Mouse (Mus musculus) embryonic facial prominence, embryonic 14.5 days (tissue): Measurements from ENCODE around the gene Zfyve28. TPM values are rescaled to one million over a fixed set of nuclear protein-coding genes. Genes with fewer than 3 reads are reported as not detected.

Experiments
- ATAC-seq: fragments of 200-750 bp; cut with Nextera tagmentation; 2 replicates; pipeline ENCODE4 v1.8.0; 2017; ENCODE audit warnings: low read depth, moderate number of reproducible peaks, moderate TSS enrichment
- DNase-seq: peaks from one replicate; pipeline ENCODE4 v3.0.0-alpha.2; 2015; ENCODE audit warnings: low spot score
- H3K27ac ChIP-seq: fragments of 300-500 bp; sonication (generic); replicated peaks from 2 replicates; pipeline ENCODE4 v1.5.1; 2014; ENCODE audit warnings: low read depth, mild to moderate bottlenecking, low read length, moderate library complexity
- H3K27me3 ChIP-seq: fragments of 300-500 bp; sonication (generic); replicated peaks from 2 replicates; pipeline ENCODE4 v1.6.1; 2014; ENCODE audit warnings: low read length; ENCODE audit not compliant: control insufficient read depth, insufficient read depth
- H3K36me3 ChIP-seq: fragments of 300-500 bp; sonication (generic); 2 replicates; pipeline ENCODE4 v1.6.1; 2014; ENCODE audit warnings: low read length, mixed read lengths; ENCODE audit not compliant: control insufficient read depth, insufficient read depth
- H3K4me1 ChIP-seq: fragments of 300-500 bp; sonication (generic); 2 replicates; pipeline ENCODE4 v1.6.1; 2014; ENCODE audit warnings: antibody characterized with exemption, low read length; ENCODE audit not compliant: control insufficient read depth, insufficient read depth
- H3K4me2 ChIP-seq: fragments of 300-500 bp; sonication (generic); 2 replicates; pipeline ENCODE4 v1.6.1; 2014; ENCODE audit warnings: low read depth, mild to moderate bottlenecking, low read length, moderate library complexity, mixed read lengths
- H3K4me3 ChIP-seq: fragments of 300-500 bp; sonication (generic); 2 replicates; pipeline ENCODE4 v1.5.1; 2014; ENCODE audit warnings: low read depth, mild to moderate bottlenecking, low read length
- H3K9ac ChIP-seq: fragments of 300-500 bp; sonication (generic); 2 replicates; pipeline ENCODE4 v1.6.1; 2014; ENCODE audit warnings: low read depth, mild to moderate bottlenecking, low read length, moderate library complexity, mixed read lengths
- H3K9me3 ChIP-seq: fragments of 300-500 bp; sonication (generic); 2 replicates; pipeline ENCODE4 v1.6.1; 2016; ENCODE audit warnings: low read length; ENCODE audit not compliant: control insufficient read depth
- WGBS: fragments of 180-500 bp; shearing (Covaris S2); extraction: QIAGEN DNeasy Blood & Tissue Kit; methylation state at CpG from one replicate; pipeline ENCODE4 v1.1.7; 2014; 5-methylcytosine and 5-hydroxymethylcytosine counted together
- polyA plus RNA-seq: library from polyadenylated mRNA; unstranded; fragments of >200 nt; fragmentation: Nextera tagmentation; extraction: Ambion mirVana; gene quantifications from 2 replicates; pipeline ENCODE4 v1.2.1, GENCODE M21; 2014

Gene Zfyve28
- polyA plus RNA-seq, 1 experiment from 2014 or later, result 1.7 TPM

- H3K9ac ChIP-seq, result no peak overlapping the region
- H3K9me3 ChIP-seq, result no peaks in the 10 kb centered on the region
- ATAC-seq (no peak), DNase-seq (no peak)
- no peak overlapping the region for H3K27ac ChIP-seq
- H3K36me3 ChIP-seq, result no peaks in the 10 kb centered on the region
- WGBS, result 85% methylated on average over 5 of the region's 6 CpGs
- no peak overlapping the region for H3K4me2 ChIP-seq
- no peaks in the 10 kb centered on the region for H3K4me1 ChIP-seq
- no peaks in the 10 kb centered on the region for H3K27me3 ChIP-seq
- H3K4me3 ChIP-seq, result no peak overlapping the region
Measured at GRCm38 (mm10) chr5:34233221-34233515, 55.1 kb downstream of the Zfyve28 start.

- no peak overlapping the region for H3K4me2 ChIP-seq
- no peaks in the 10 kb centered on the region for H3K36me3 ChIP-seq
- no peak overlapping the region for H3K27ac ChIP-seq
- no peaks in the 10 kb centered on the region for H3K27me3 ChIP-seq
- WGBS, result 68% methylated on average over 7 of the region's 8 CpGs
- no peak overlapping the region for H3K4me3 ChIP-seq
- no peak overlapping the region for H3K9ac ChIP-seq
- ATAC-seq (no peak), DNase-seq (no peak)
- no peaks in the 10 kb centered on the region for H3K4me1 ChIP-seq
- H3K9me3 ChIP-seq, result no peaks in the 10 kb centered on the region
Measured at GRCm38 (mm10) chr5:34232481-34233220, 55.6 kb downstream of the Zfyve28 start.

GRCm38 (mm10) chr5:34231901-34232300 lies 56.3 kb downstream of the Zfyve28 start:
- H3K9ac ChIP-seq, result no peak overlapping the region
- no peak overlapping the region for H3K4me2 ChIP-seq
- no peaks in the 10 kb centered on the region for H3K36me3 ChIP-seq
- no peaks in the 10 kb centered on the region for H3K27me3 ChIP-seq
- ATAC-seq (no peak), DNase-seq (no peak)
- no peak overlapping the region for H3K4me3 ChIP-seq
- H3K9me3 ChIP-seq, result no peaks in the 10 kb centered on the region
- no peaks in the 10 kb centered on the region for H3K4me1 ChIP-seq
- H3K27ac ChIP-seq, result no peak overlapping the region
- WGBS, result 83% methylated on average over 6 of the region's 6 CpGs

- DNase-seq (no peak), ATAC-seq (no peak)
- Histone ChIP-seq H3K4me2 (no peak overlapping the region), H3K9me3 (no peaks in the 10 kb centered on the region), H3K27ac (no peak overlapping the region), H3K9ac (no peak overlapping the region), H3K27me3 (no peaks in the 10 kb centered on the region), H3K4me1 (no peaks in the 10 kb centered on the region), H3K36me3 (no peaks in the 10 kb centered on the region), H3K4me3 (no peak overlapping the region)
- 75% methylated on average over 9 of the region's 9 CpGs for WGBS
Measured at GRCm38 (mm10) chr5:34230599-34231485, 57.4 kb downstream of the Zfyve28 start.

DNA sequence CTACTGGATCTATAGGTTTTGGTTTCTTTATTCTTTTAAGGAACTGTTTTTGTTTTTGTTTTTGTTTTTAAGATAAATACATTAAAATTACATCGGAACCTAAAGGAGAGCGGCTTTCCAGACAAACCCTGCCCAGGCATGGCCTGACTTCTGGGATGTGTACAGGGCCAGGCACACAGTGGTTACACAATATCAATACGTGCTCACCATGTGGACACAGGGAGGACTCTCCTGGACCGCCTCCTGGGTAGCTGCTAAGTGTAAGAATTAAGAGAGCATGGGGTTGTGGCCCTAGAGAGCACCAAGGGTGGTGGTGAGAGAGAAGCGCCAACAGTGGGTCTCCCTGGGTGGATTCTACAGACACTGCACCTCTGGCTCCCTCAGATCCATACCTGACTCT lies 58.7 kb downstream of the Zfyve28 start:
- Histone ChIP-seq H3K4me3 (no peak overlapping the region), H3K4me2 (no peak overlapping the region), H3K9ac (no peak overlapping the region), H3K27me3 (no peaks in the 10 kb centered on the region), H3K9me3 (no peaks in the 10 kb centered on the region), H3K36me3 (no peaks in the 10 kb centered on the region), H3K27ac (no peak overlapping the region), H3K4me1 (no peaks in the 10 kb centered on the region)
- DNase-seq (no peak), ATAC-seq (no peak)
- WGBS, result 82% methylated on average over 5 of the region's 5 CpGs

DNA sequence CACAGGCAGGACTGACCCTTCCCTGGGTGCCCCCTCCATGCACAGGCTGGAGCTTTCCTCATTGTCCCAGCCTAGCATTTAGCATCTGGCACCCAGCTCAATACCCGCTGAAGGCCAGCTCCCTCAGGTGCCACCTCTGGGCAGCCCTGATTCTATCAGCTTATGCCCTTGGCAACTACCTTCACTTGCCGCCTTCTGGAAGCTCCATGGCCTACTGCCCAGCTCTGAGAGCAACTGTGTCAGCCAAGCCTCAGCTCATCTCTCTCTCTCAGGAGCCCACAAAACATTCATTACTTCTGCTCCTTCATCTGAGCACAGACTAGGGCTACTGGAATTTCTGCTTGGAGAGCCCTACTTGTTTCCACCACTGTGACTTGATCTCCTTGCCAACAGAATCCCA lies 62.7 kb downstream of the Zfyve28 start:
- H3K27ac ChIP-seq, result no peak overlapping the region
- no peak overlapping the region for H3K4me3 ChIP-seq
- DNase-seq (no peak), ATAC-seq (no peak)
- H3K9ac ChIP-seq, result no peak overlapping the region
- H3K4me2 ChIP-seq, result no peak overlapping the region
- 78% methylated on average over 2 of the region's 2 CpGs for WGBS
- no peaks in the 10 kb centered on the region for H3K9me3 ChIP-seq
- H3K27me3 ChIP-seq, result no peaks in the 10 kb centered on the region
- no peaks in the 10 kb centered on the region for H3K4me1 ChIP-seq
- no peaks in the 10 kb centered on the region for H3K36me3 ChIP-seq

GRCm38 (mm10) chr5:34224515-34224914 lies 63.7 kb downstream of the Zfyve28 start:
- no peak overlapping the region for H3K4me2 ChIP-seq
- DNase-seq (no peak), ATAC-seq (no peak)
- no peaks in the 10 kb centered on the region for H3K27me3 ChIP-seq
- H3K27ac ChIP-seq, result no peak overlapping the region
- no peaks in the 10 kb centered on the region for H3K36me3 ChIP-seq
- no peaks in the 10 kb centered on the region for H3K4me1 ChIP-seq
- 64% methylated on average over 5 of the region's 5 CpGs for WGBS
- H3K4me3 ChIP-seq, result no peak overlapping the region
- no peaks in the 10 kb centered on the region for H3K9me3 ChIP-seq
- H3K9ac ChIP-seq, result no peak overlapping the region

DNA sequence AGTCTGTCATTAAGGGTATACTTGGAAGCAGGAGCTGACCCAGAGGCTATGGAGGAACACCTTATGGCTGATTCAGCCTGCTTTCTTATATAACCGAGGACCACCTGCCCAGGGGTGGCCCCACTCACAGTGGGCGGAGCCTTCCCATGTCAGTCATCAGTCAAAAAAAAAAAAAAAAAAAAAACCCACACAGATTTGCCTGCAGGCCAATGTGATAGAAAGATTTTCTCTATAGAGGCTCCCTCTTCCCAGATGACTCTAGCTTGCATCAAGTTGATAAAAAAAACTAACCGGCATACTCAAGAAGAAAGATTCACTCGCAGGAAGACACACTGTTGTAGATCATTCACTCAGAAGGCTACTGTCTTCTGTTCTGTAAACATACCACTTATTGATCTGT lies 68.2 kb downstream of the Zfyve28 start:
- Histone ChIP-seq H3K27me3 (no peaks in the 10 kb centered on the region), H3K4me1 (no peaks in the 10 kb centered on the region), H3K4me2 (no peak overlapping the region), H3K9me3 (no peaks in the 10 kb centered on the region), H3K36me3 (no peaks in the 10 kb centered on the region), H3K27ac (no peak overlapping the region), H3K9ac (no peak overlapping the region), H3K4me3 (no peak overlapping the region)
- WGBS, result 71% methylated on average over 4 of the region's 4 CpGs
- ATAC-seq, result no peak
- no peak for DNase-seq
